Mouse (Mus musculus) right cerebral cortex, postnatal 14 days (tissue): ENCODE data around the gene Gm14410.
"Not testable (repeated sequence)": the region's sequence is repeated elsewhere in the genome, so short reads cannot be mapped to it uniquely, and the experiment has no call there.

Source experiments
- DNase-seq: peaks from one replicate; pipeline ENCODE4 v3.0.0; 2022

Gene Gm14410

DNA sequence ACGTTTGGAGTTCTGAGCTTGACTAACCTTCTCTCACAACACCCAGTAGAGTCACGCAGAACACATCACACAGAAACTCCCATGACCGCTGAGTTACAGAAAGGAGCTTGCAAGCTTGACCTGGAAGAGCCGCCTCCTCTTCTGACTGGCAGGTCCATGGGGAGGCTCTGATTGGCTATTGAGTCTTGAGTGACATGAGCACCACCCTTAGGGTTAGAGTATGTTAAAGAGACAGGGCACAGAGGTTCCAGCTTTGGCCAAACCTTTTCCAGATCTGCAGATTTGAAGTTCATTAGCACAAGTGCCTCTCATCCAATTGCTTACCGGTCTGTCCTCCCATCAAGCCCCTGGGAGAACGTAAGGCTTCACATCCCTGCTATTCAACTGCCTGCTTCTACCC is at the start of gene Gm14410:
TSS of gene Gm14410 (minus strand) at position 81 of the 400 bp plus-strand sequence.
- peak; percentile 55 for DNase-seq

DNA sequence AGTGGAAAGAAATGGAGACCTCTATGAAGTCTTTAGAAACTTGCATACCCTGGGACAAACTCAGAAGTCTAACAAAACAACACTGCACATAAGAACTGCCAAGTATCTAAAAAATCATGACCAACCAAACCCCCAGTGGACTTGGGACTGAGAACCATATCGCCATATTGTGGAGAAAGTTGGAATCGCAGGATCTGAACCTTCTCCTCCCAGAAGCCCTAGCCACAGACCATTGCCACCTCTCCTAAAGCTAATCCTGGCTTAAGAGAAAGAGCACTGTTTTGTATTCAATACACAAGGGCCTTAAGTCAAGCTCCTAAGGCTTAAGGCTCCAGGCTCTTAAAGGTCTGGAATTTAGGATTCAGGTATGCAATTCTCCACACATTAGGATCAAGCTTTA is 41.2 kb upstream of the Gm14410 start:
- not testable (repeated sequence) for DNase-seq

DNA sequence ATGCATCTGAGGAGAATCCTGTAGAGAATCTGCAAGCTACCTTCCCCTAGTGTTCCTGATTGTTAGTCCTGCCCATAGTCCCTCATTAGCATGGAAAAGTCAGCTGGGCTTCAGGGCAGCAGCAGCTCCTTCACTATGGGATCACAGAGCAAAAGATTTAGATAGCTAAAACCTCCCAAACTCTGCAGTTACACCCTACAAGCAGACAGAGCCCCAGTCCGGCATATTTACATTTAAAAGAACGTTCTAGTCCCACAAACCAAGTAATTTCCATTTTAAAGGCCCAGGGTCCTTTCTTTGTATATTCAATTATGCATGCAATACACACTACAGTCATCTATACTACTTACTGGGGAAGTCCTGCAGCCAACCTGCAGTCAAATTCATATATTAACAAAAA is 24.2 kb upstream of the Gm14410 start:
- not testable (repeated sequence) for DNase-seq

DNA sequence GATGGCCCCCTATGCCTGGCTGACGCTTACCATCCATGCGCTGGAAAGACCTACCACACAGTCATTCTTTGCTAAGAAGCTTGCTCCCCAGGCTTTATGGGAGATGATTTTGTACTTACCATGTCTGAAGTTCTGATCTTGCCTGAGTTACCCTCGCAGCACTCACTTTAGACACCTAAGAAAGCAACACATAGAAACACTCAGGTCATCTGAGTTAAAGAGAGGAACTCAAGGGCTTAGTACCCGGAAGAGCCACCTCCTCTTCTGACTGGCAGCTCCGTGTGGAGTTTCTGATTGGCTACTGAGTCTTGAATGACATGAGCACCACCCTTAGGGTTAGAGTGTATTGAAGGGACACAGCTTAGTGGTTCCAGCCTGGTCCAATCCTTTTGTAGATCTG is 33.5 kb downstream of the Gm14410 start:
- not testable (repeated sequence) for DNase-seq
